Mouse (Mus musculus): ENCODE measurements at regions not wholly inside any gene's neighbourhood (a gene's known extent, or its start where the extent isn't known, plus 50 kb on each side); places are given as distances from the start of the nearest gene placed in this dataset.

DNA sequence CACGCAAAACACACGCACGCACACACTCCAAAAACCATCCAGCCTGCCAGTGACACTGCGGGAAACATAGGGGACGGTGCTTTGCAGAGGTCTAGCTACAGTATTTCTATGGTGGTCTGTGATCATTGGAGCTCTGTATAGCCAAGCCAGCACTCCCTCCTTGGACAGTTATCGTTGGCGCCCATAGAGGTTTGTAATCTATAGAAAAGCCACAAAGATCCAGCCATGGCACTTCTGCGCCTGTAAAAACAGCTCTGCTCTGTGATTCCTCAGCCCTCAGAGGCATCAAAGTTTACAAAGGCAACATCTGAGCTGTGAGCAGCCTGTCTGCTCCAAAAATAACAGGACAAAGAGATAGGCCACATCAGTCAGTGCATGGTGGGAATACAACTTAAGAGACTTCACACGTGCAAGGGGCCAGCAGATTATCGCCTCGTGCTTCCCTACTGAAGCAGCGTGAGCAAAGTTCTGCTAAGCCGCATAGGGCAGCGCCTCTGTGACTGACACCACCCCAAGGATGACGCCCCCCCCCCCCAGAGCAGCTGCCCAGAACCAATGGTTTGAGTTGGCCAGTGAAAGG lies 194.7 kb downstream of the Ackr3 start:
- no peak for DNase-seq (ENCODE audit: low spot score in 2 of 2)

DNA sequence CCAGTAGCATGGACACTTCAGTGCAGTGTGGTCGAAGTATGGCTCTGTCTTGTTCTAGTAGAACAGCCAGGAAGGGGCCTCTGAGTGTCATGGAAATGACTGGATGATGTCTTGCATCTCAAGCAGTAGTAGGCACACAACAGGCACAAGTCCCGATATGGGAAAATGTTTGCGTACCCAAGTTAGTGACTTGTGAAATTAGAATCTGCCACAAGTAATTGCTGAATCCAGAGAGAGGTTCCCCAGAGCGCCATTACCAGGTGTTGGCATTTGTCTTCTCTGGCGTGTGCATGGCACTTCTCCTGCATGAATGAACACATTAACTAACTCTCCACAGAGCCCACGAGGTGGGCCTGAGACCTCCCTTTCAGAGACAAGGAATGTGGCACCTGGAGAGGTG lies 199.3 kb downstream of the Ackr3 start:
- no peak for DNase-seq (ENCODE audit: low spot score in 2 of 2)

DNA sequence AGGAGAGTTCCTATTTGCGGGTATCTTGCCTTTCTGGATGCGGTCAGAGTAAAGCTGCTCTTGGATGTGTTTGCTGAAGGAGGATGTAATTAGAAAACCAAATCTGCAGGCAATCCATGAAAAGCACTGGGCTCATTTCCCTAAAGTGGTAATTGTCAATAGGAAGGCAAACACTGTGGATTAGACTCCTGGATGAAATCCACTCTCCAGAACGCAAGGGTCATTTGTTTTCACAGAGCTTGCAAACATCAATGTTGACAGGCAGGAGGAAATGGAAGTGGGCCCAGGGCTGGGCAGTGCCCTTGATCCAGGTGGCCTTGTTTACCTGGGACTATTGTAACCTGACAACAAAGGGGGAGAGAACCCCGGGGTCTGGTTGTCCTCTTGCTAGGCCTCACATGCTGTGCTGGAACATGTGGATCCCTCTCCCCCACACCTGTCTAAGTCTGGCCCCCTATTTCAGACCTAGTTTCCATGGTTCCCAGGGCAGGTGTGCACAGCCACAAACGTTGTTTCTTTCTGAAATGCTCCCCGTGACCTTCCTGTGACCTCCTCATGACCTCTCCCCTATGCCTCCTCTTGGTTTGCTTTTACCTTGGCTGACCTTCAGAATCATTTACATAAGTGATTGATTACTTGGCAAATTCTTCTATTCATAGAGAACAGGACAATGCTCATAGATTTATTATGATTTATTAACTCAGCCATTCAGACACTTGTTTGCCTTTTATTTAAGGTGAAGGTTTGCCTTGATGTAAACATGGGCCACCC lies 197.9 kb upstream of the Cops8 start:
- no peak for DNase-seq (ENCODE audit: low spot score in 2 of 2)

DNA sequence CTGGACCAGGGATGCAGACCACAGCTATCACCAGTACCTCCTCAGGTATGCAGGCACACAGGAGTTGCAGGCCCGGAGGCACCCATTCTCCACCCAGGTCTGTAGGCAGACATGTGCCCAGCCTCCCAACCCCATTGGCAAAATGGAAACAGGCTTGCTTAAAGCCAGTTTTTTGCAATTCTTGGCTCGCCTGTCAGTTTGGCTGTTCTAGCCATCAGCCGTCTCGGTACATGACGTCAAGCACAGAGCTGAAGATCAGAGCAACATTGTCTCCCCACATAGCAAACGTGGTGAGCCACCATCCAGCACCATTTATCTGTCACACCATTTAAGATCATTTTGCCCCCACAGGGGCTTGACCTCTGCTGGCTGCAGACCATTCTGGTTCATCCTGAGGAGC lies 196.1 kb upstream of the Cops8 start:
- DNase-seq (ENCODE audit: low spot score in 2 of 2): no peak

DNA sequence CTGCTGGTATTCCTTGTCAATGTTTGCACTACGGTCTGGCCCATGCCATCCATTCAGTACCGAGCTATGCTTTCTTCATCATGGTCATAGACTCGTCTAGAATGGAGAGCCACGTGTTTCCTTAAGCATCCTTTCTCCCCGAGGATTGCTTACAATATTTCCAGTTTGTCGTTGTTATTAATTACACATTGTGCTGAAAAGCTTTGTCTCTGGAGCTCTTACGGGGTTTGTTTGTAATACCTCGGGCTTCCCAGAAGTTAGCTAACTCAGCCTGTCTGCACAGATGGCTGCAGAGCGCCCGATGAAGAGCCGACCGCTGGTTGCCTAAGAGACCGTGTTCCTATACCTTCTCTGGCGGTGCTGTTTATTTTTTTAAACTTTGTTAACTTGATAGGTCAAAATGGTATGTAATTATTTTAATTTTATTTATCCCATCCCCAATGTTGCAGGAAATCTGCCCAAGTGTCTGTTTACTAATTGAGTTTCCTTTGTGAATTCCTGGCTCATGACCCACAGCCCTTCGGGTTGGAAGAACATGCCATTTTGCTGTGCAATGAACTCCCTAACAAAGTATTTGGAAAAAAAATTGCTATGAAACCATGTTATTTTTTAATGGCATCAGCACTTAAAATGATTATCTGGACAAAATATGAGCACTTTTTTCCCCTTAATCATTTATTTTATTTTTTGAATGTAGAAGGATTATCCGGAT lies 194.1 kb upstream of the Cops8 start:
- no peak for DNase-seq (ENCODE audit: low spot score in 2 of 2)

DNA sequence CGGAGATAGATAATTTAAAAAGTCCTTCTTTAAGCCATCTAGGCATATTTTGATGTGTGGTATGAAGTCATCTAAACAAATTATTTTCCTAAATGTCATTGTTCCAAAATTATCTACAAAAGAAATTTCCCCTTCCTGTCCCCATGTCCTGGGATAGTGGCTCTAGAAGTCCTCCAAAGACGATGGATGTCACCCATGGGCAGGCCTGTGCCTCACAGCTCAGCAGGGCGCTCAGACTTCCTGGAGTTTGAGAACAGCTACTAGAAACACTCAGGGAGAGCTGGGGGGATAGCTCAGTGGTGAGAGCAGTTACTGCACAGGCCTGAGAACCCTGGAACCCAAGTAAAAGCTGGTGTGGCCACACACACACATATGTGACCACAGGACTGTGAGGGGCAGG lies 193.5 kb upstream of the Cops8 start:
- DNase-seq (ENCODE audit: low spot score in 2 of 2): no peak

DNA sequence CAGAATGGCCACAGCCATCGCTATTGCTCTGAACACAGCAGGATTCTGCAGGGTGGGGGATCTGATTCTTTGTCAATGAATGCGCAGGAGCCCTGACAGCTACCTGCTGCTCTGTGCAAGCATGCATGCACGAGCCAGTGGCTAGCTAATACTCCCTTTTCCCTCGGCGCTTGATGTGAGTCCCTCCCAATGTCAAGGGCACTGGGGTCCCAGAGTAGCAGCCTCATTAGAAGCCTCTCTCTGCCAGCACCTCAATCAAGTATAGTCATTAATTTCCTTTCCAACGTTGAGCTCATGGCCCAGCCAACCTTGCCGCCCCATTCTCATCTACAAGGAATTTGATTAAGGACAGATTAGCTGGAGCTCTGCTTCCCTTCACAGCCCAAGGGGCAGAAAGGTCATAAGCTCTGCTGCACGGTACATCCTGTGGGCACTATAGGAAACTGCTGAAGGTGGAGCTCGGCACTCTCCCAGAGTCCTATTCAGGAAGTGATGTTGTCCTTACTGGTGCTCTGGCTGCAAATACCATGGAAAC lies 190.2 kb upstream of the Cops8 start:
- no peak for DNase-seq (ENCODE audit: low spot score in 2 of 2)

DNA sequence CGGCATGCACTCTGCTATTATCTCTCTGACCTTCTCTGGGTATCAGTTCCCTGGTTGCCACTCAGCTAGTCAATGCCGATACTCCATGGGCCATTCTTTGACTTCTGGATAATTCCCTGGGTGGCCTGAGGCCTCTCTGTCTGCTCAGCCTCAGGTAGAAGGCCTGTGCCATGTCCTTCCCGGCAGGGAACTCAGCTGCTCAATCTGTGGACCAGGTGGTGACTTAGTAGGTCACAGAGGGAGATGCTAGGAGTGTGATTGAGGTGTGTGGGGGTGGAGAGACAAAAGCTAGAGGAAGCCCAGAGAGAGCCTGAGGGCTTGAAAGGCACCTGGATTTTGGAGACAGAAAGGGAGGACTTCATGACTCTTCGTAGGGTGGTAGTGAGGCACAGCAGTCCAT lies 188.0 kb upstream of the Cops8 start:
- DNase-seq (ENCODE audit: low spot score in 2 of 2): no peak

DNA sequence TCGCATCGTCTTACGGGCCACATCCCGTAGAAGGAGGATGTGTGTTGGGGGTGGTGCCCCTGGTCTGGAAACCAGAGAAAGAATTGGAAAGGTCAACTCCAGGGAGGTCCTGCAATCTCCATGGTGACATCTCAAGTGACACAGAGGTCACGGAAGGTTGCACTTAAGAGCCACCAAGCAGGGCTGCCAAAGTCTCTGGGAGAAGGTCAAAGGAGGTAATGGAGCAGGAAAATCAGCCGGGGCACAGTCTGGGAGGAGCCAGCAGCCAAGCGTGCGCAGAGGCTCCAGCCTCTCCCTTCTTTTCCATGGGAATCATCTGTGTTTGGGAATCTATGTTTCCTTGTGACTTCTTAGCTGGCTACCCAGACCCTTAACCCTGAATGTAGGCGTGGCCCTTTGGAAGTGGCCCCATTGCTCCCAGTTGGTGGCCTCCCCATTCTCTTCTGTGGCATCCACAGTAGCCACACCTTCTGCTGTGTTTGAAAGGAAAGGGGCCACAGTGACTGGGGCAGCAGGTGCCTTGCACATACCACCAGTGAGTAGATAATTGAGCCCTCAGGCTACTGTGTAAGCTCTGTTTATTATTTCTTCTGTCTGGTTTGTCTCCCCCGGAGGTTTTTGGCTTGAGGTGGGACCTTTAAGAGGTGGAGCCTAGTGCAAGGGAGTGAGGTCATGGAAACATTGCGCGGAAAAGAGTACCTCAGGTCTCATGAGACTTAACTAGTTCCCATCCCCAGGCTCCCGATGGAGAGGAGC lies 178.5 kb upstream of the Cops8 start:
- DNase-seq (ENCODE audit: low spot score in 2 of 2): no peak

DNA sequence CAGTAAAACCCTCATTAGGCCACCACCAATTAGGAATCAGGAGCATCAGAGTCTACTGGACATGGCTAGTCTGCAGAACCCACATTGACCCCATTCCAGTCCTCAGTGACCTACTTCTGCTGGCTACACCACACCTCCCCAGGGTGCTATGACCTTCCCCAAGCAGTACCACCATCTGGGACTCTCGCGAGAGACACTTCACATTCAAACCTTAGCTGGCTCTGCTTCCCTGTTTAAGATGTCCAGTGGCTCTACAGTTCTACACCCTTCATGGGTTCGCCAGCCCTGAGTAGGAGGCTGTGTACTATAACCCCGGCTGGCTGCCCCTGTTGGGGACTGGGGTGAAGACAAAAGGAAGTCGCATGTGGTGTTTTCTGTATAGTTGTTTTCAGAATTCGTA lies 174.4 kb upstream of the Cops8 start:
- DNase-seq (ENCODE audit: low spot score in 2 of 2): no peak

DNA sequence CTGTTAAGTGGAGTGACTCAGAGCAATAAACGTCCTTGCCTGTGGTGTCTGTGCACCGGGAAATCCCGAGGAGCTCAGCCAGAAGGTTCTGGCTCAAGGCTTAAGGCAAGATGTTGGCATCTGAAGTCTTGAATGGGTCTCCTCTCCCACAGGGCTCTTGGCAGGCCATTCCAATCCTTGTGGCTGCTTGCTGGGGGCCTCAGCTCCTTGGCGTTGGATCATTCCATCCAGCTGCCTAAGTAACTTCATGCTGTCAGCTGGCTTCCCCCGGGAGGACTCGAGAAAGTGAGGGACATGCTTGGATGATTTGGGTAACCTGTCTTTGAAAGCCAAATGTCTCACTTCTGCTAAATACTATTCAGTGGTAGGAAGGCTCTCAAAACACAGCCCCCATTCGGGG lies 174.0 kb upstream of the Cops8 start:
- no peak for DNase-seq (ENCODE audit: low spot score in 2 of 2)

DNA sequence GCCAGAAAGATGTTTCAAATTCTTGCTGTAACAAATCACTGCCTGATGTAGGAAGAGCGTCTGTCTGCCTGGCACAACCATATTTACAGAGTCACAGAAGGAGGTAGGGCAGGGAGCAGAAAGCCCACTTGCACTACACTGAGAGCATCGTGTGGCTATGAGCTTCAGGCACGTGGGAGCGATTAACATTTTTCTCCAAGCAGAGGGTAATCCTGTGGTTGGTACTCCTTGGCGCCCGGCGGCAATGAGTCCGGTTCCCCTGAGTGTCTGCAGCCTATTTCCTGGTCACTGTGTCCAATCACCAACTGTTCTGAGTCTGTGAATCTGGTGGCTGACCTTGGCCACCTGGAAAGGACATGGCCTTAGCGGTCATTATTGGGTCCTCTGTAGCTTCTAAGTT lies 172.3 kb upstream of the Cops8 start:
- DNase-seq (ENCODE audit: low spot score in 2 of 2): no peak

DNA sequence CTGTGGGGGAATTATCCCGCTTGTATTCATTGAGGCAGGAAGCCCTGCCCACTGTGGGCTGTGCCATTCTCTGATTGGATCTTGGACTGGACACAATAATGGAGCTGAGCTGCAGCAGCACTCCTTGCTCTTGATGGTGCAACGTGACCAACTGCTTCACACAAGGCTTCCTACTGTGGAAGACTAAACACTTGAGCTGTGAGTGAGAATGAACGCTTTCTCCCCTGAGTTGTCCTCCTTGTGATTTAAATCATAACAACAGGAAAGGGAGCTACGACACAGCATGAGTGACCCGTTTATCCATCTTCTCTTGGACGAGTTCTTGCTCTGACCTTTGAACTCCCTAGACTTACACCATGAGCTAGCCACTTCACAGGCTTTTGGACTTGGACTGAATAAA lies 171.0 kb upstream of the Cops8 start:
- no peak for DNase-seq (ENCODE audit: low spot score in 2 of 2)

DNA sequence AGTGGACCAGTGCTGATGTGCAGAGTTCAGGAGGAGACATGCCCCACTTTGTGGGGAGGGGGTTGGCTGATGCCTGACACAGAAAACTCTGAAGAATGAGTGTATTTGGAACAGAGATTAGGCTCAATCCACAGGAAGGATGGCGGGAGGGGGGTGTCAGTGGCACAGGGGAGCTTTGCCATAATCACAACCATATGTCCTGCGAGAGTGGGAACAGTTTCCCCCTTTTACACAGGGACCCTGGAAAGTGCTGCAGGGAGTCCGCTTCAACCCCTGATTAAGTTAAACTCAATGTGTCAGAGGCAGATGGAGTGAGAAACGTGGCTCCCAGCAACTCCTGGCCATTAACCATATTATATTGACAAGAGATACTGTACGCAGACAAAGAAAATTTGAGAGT lies 168.9 kb upstream of the Cops8 start:
- DNase-seq (ENCODE audit: low spot score in 2 of 2): no peak

DNA sequence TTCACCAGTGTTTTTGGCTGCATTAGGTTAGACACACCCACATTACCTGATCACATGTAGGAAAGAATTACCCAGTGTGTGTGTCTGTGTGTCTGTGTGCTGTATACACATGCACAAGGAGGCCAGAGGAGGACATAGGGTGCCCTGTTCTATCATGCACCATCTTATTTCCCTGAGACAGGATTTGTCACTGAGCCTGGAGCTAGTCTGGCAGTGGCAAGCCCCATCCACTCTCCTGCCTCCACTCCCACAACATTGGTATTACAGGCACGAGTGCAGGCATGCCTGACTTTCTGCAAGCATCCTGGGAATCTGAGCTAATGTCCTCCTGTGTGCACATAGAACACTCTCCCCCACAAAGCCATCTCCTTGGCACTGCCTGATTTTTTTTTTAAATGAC lies 162.1 kb upstream of the Cops8 start:
- no peak for DNase-seq (ENCODE audit: low spot score in 2 of 2)

DNA sequence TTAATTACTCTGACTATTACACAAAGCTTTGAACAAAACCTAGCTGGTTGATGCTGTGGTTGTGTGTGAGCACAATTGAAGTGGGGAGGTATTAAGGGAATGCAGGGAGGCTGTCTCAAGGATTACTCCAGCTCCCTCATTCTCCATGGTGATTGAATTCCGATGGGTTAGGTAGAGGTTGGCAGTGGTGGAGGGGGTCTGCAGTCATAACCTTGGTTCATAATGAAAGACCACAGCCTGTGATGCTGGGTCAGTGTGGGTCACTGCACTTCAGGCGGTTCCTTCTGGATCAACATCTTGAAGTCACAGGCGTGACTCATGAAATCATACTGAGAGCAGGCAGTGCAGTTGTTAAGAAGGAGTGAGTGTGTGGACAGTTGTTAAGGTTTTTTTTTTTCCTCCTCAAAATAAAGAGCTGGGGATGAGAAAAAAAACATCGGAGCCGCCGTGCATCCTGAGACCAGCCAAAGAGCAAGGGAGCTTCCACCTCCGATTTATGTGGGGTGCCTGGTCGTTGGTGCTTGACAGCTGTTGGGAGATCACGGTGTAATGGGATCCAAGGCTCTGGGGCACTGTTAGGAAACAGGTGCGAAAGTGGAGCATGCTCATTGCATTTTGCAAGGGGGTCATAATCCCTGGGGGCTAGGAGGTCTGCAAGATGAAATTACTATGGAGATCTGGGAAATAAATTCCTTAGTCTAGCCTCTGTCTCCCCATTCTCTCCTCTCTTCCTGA lies 161.5 kb upstream of the Cops8 start:
- no peak for DNase-seq (ENCODE audit: low spot score in 2 of 2)

DNA sequence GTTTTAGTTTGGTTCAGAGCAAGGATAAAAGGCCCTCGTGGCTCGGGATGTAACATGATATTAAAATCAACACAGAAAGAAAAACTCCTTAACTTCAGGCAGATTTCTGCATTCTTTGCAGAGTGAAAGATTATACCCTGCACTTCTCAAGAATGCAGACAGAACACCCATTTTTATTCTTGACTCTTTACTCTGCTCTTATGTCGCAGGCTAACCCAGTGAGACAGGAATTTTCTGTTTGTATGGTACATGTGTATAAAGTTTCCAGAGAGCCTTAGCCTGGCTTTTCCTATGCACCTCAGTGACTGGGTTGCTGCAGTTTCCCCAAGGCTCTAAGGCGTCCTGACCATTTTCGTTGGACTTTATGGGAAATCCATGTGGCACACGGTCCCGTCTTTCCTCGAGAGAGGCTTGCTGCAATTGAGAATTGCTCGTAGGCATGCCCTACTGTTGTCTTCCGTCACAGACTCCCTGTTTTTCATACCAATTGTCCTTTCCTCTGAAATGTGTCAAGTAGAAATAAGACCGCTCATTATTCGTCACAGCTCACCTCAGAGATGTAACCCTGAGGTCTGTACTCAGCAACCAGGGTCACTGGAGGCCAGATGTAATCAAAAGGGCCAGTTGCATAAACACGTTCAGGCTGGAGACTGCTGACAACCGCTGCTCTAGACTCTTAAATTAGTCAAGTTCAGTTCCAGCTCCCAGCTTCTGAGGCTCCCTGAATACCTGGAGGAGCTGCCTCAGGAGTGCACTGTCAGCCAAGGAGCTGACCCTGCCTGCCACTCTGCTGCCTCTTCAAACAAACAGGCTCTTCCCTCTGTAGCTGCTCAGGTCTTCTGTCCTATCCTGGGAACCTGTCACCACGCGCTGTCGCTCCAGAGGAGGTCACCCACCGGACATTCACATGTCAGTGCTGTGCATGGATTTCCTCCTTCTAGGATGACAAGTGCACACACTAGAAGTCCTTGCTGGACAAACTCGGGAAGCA lies 160.2 kb upstream of the Cops8 start:
- no peak for DNase-seq (ENCODE audit: low spot score in 2 of 2)

DNA sequence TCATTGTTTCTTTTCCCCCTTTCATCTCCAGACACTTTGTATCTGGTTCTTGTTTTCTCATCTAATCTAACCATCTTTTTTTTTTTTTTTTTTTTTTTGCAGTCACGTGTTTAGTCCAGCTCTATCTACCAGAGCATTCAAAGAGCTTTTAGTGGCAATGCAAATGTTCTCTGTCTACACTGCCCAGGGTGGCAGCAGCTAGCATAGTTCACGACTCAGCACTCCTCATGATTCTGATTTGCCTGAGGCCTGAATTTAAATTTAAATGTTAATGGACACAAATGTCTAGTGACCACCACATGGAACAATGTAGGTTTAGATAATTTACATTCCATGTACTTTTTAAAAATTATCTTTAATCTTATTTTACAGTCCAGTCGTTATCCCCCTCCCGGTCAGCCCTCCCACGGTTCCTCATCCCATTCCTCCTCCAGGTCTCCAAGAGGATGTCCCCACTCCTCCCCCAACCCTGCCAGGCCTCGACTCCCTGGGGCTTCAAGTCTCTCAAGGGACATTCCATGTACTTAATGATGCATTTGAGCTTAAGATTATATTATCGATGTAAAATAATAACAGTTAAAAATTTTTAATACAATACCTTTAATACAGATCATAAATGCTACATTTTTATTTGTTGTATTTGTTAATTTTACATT lies 153.1 kb upstream of the Cops8 start:
- DNase-seq (ENCODE audit: low spot score in 2 of 2): no peak

DNA sequence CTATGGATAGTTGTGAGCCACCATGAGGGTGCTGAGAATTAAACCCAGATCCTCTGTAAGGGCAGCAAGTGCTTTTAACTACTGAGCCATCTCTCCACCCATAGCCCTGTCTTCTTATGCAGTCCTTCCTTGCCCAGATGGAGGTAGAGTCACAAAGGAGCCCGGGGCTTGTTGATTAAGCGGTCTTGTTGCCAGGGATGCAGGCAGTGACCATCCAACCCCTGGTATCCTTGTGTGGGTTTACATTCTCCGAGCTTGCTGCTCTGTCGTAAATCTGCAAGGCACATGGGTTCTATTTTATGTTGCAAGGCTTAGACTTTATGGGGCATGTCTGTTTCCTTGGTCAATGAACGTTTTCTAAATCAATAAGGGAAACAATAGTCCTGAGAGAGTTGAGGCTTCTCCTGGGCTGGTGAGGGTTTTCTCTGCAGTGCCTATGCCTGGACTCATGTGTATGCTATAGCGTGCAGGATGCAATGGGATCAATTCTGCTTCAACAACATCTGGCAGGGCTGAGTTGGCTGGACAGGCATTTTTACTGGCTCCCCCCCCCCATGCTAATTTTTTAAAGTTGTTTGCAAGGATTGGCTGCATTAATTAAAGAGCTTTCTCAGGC lies 150.7 kb upstream of the Cops8 start:
- no peak for DNase-seq (ENCODE audit: low spot score in 2 of 2)
